Comparison of ENCODE assay signal across 9 mouse cellular contexts in genomic region chr7:134224421-134224740, GRCm38 (mm10). TPM values are rescaled to one million over a fixed set of nuclear protein-coding genes. Genes with fewer than 3 reads are reported as not detected.
DNase-seq lines count a peak whose midpoint lies in the region; ATAC-seq lines count a peak whose summit lies in the region.
"Had no signal": no experiment of that assay in that cellular context is flagged by ENCODE, and none has a peak within 500 bp of the region (broad histone marks: within the 10 kb centered on the region; RNA-seq: fewer than 3 reads in every experiment).

No protein-coding gene starts in this region.

- H3K9ac ChIP-seq in neural tube, embryonic 13.5 days: peak overlapping the region; percentile 78

- peak; percentile 24; the same call in 1 of the 2 replicates for ATAC-seq in neural tube, embryonic 13.5 days (ENCODE audit: low read depth)

- no peaks in the 10 kb centered on the region for H3K36me3 ChIP-seq in limb, embryonic 10.5 days
- H3K36me3 ChIP-seq in neural tube, embryonic 13.5 days: no peaks in the 10 kb centered on the region

- H3K9me3 ChIP-seq in limb, embryonic 10.5 days (replicated peaks): no peaks in the 10 kb centered on the region
- H3K9me3 ChIP-seq in neural tube, embryonic 13.5 days: no peaks in the 10 kb centered on the region

- DNase-seq in heart, adult 11 months: peak; percentile 93
- DNase-seq in heart, postnatal 14 days: no peak
- peak; percentile 9 for DNase-seq in urinary bladder, postnatal 14 days (ENCODE audit: low spot score)
- DNase-seq in urinary bladder, postnatal 10 days (ENCODE audit: low spot score): no peak
- DNase-seq in limb, embryonic 10.5 days (ENCODE audit: low spot score): no peak
- DNase-seq in gastrocnemius, adult 8-10 months (ENCODE audit: low spot score in 2 of 2): no peak
- no peak for DNase-seq in cerebellum, adult 11 months

- peak overlapping the region; percentile 88 for H3K27ac ChIP-seq in limb, embryonic 10.5 days
- H3K27ac ChIP-seq in neural tube, embryonic 13.5 days (replicated peaks): peak overlapping the region; percentile 70

- peaks cover 45% of the 10 kb centered on the region for H3K4me1 ChIP-seq in limb, embryonic 10.5 days
- H3K4me1 ChIP-seq in neural tube, embryonic 13.5 days (replicated peaks): peaks cover 32% of the 10 kb centered on the region

- peak overlapping the region; percentile 77 for H3K4me3 ChIP-seq in limb, embryonic 10.5 days
- H3K4me3 ChIP-seq in neural tube, embryonic 13.5 days: peak overlapping the region; percentile 64

- intact Hi-C loops in heart, postnatal 14 days (cut with DNase I): loop anchor here (2.0 kb wide), 3 partner anchors 38 to 368 kb away; no protein-coding TSS in a partner anchor

- peaks cover 27% of the 10 kb centered on the region for H3K27me3 ChIP-seq in limb, embryonic 10.5 days (ENCODE audit: low read depth, poor library complexity, severe bottlenecking)
- peaks cover 38% of the 10 kb centered on the region for H3K27me3 ChIP-seq in neural tube, embryonic 13.5 days
- H3K27me3 ChIP-seq: CH12.LX had no signal

- 2% methylated on average over 14 of the region's 14 CpGs for WGBS in limb, embryonic 10.5 days
- 0% methylated on average over 14 of the region's 14 CpGs for WGBS in neural tube, embryonic 13.5 days

- peak overlapping the region; percentile 99 for H3K4me2 ChIP-seq in neural tube, embryonic 13.5 days

RNA-seq across cellular contexts. Expression of gene Adam12, which starts 7.6 kb away (rescaled TPM):
- total RNA-seq in heart, postnatal 14 days (2021): 1 to 10 TPM; 4.5 to 6.2 TPM
- 3.1 and 3.4 TPM in 2 replicates for polyA plus RNA-seq in limb, embryonic 10.5 days (2016; fragmentation: Nextera tagmentation; extraction: Ambion mirVana)
- 2.4 and 2.8 TPM in 2 replicates for polyA plus RNA-seq in neural tube, embryonic 13.5 days (2015; fragmentation: Nextera tagmentation; extraction: Ambion mirVana)
- under 1 TPM in 3 of 4 experiments, not detected in 1; 0.19 to 0.44 (median 0.40) TPM for total RNA-seq in gastrocnemius, adult 8-10 months (2022)
- total RNA-seq: CH12.LX had no signal

Comparison
In these comparisons a context has a peak if more than half of its experiments do, and no peak if none do; other contexts are left out.
1. DNase-seq: peak in heart, adult 11 months (single experiment) and urinary bladder, postnatal 14 days (single experiment); none in heart, postnatal 14 days (0 of 2), urinary bladder, postnatal 10 days (single experiment), limb, embryonic 10.5 days (single experiment), gastrocnemius, adult 8-10 months (0 of 2) and cerebellum, adult 11 months (single experiment).